Mouse (Mus musculus) lung, embryonic 15.5 days (tissue): ENCODE data around the gene Neurod2. TPM values are rescaled to one million over a fixed set of nuclear protein-coding genes. Genes with fewer than 3 reads are reported as not detected.

Experiments
- ATAC-seq: fragments of 200-750 bp; cut with Nextera tagmentation; 2 replicates; pipeline ENCODE4 v1.8.0; 2017; ENCODE audit warnings: moderate number of reproducible peaks, borderline replicate concordance; ENCODE audit not compliant: low FRiP score, low TSS enrichment; ENCODE audit errors: extremely low read depth
- H3K27ac ChIP-seq: fragments of 300-500 bp; sonication (generic); 2 replicates; pipeline ENCODE4 v1.5.1; 2015; ENCODE audit warnings: moderate library complexity, mild to moderate bottlenecking, inconsistent platforms
- H3K27me3 ChIP-seq: fragments of 300-500 bp; sonication (generic); 2 replicates; pipeline ENCODE4 v1.6.1; 2015; ENCODE audit warnings: inconsistent platforms
- H3K36me3 ChIP-seq: fragments of 300-500 bp; sonication (generic); 2 replicates; pipeline ENCODE4 v1.6.1; 2015; ENCODE audit warnings: inconsistent platforms
- H3K4me1 ChIP-seq: fragments of 300-500 bp; sonication (generic); 2 replicates; pipeline ENCODE4 v1.6.1; 2015; ENCODE audit warnings: inconsistent platforms
- H3K4me2 ChIP-seq: fragments of 300-500 bp; sonication (generic); 2 replicates; pipeline ENCODE4 v1.6.1; 2015; ENCODE audit warnings: inconsistent platforms, mild to moderate bottlenecking, moderate library complexity
- H3K4me3 ChIP-seq: fragments of 300-500 bp; sonication (generic); 2 replicates; pipeline ENCODE4 v1.5.1; 2015; ENCODE audit warnings: mild to moderate bottlenecking, inconsistent platforms
- H3K9ac ChIP-seq: fragments of 300-500 bp; sonication (generic); 2 replicates; pipeline ENCODE4 v1.6.1; 2015; ENCODE audit warnings: inconsistent platforms
- H3K9me3 ChIP-seq: fragments of 300-500 bp; sonication (generic); 2 replicates; pipeline ENCODE4 v1.6.1; 2016; ENCODE audit warnings: inconsistent platforms
- WGBS: fragments of 180-500 bp; shearing (Covaris S2); methylation state at CpG from one replicate; pipeline ENCODE4 v1.1.7; 2015; 5-methylcytosine and 5-hydroxymethylcytosine counted together
- polyA plus RNA-seq: library from polyadenylated mRNA; unstranded; fragments of >200 nt; fragmentation: Nextera tagmentation; extraction: Ambion mirVana; gene quantifications from 2 replicates; pipeline ENCODE4 v1.2.1, GENCODE M21; 2015

Gene Neurod2
- polyA plus RNA-seq, 1 experiment from 2014 or later = not detected

GRCm38 (mm10) chr11:98320381-98320780 lies 9.1 kb downstream of the Neurod2 start:
- Histone ChIP-seq H3K9ac (no peak overlapping the region), H3K27me3 (peaks cover 100% of the 10 kb centered on the region), H3K36me3 (no peaks in the 10 kb centered on the region), H3K4me1 (no peaks in the 10 kb centered on the region), H3K4me3 (no peak overlapping the region), H3K4me2 (no peak overlapping the region), H3K9me3 (no peaks in the 10 kb centered on the region), H3K27ac (no peak overlapping the region)
- 17% methylated on average over 12 of the region's 12 CpGs for WGBS
- ATAC-seq = no peak

GRCm38 (mm10) chr11:98319944-98320343 lies 9.5 kb downstream of the Neurod2 start:
- Histone ChIP-seq H3K9me3 (no peaks in the 10 kb centered on the region), H3K27ac (no peak overlapping the region), H3K36me3 (no peaks in the 10 kb centered on the region), H3K4me3 (no peak overlapping the region), H3K27me3 (peaks cover 100% of the 10 kb centered on the region), H3K4me1 (no peaks in the 10 kb centered on the region), H3K9ac (no peak overlapping the region), H3K4me2 (no peak overlapping the region)
- 14% methylated on average over 2 of the region's 2 CpGs for WGBS
- ATAC-seq = no peak

GRCm38 (mm10) chr11:98319544-98319943 lies 9.9 kb downstream of the Neurod2 start:
- no peak overlapping the region for H3K4me3 ChIP-seq
- no peaks in the 10 kb centered on the region for H3K9me3 ChIP-seq
- ATAC-seq = no peak
- peaks cover 99% of the 10 kb centered on the region for H3K27me3 ChIP-seq
- no peaks in the 10 kb centered on the region for H3K4me1 ChIP-seq
- no peak overlapping the region for H3K9ac ChIP-seq
- H3K36me3 ChIP-seq = no peaks in the 10 kb centered on the region
- 16% methylated on average over 4 of the region's 4 CpGs for WGBS
- no peak overlapping the region for H3K27ac ChIP-seq
- H3K4me2 ChIP-seq = no peak overlapping the region

GRCm38 (mm10) chr11:98319120-98319519 lies 10.3 kb downstream of the Neurod2 start:
- Histone ChIP-seq H3K4me2 (no peak overlapping the region), H3K4me1 (no peaks in the 10 kb centered on the region), H3K27me3 (peaks cover 99% of the 10 kb centered on the region), H3K9me3 (no peaks in the 10 kb centered on the region), H3K4me3 (no peak overlapping the region), H3K36me3 (no peaks in the 10 kb centered on the region), H3K9ac (no peak overlapping the region), H3K27ac (no peak overlapping the region)
- ATAC-seq = no peak
- 4% methylated on average over 15 of the region's 15 CpGs for WGBS

GRCm38 (mm10) chr11:98318421-98319116 lies 10.9 kb downstream of the Neurod2 start:
- no peak for ATAC-seq
- H3K4me1 ChIP-seq = no peaks in the 10 kb centered on the region
- 4% methylated on average over 14 of the region's 14 CpGs for WGBS
- H3K4me2 ChIP-seq = no peak overlapping the region
- no peak overlapping the region for H3K4me3 ChIP-seq
- H3K27ac ChIP-seq = no peak overlapping the region
- H3K9me3 ChIP-seq = no peaks in the 10 kb centered on the region
- no peak overlapping the region for H3K9ac ChIP-seq
- no peaks in the 10 kb centered on the region for H3K36me3 ChIP-seq
- H3K27me3 ChIP-seq = peaks cover 98% of the 10 kb centered on the region

GRCm38 (mm10) chr11:98317479-98317878 lies 12.0 kb downstream of the Neurod2 start:
- no peak overlapping the region for H3K4me2 ChIP-seq
- WGBS = 8% methylated on average over 7 of the region's 7 CpGs
- ATAC-seq = no peak

GRCm38 (mm10) chr11:98313790-98314323 lies 15.6 kb downstream of the Neurod2 start:
- no peak overlapping the region for H3K27ac ChIP-seq
- no peak overlapping the region for H3K4me3 ChIP-seq
- H3K9ac ChIP-seq = no peak overlapping the region
- no peaks in the 10 kb centered on the region for H3K9me3 ChIP-seq
- no peak overlapping the region for H3K4me2 ChIP-seq
- ATAC-seq = no peak
- no peaks in the 10 kb centered on the region for H3K36me3 ChIP-seq
- H3K27me3 ChIP-seq = peaks cover 73% of the 10 kb centered on the region
- no peaks in the 10 kb centered on the region for H3K4me1 ChIP-seq
- WGBS = 4% methylated on average over 26 of the region's 26 CpGs

More at GRCm38 (mm10) chr11:98317479-98317878, 12.0 kb downstream of the Neurod2 start:
- no peak overlapping the region for H3K27ac ChIP-seq
- no peaks in the 10 kb centered on the region for H3K36me3 ChIP-seq
- H3K4me1 ChIP-seq = no peaks in the 10 kb centered on the region
- H3K27me3 ChIP-seq = peaks cover 95% of the 10 kb centered on the region
- no peak overlapping the region for H3K9ac ChIP-seq
- no peak overlapping the region for H3K4me3 ChIP-seq
- H3K9me3 ChIP-seq = no peaks in the 10 kb centered on the region

GRCm38 (mm10) chr11:98298484-98299205 lies 30.8 kb downstream of the Neurod2 start:
- Histone ChIP-seq H3K27me3 (peaks cover 29% of the 10 kb centered on the region), H3K4me2 (peak overlapping the region; percentile 18), H3K9me3 (no peaks in the 10 kb centered on the region), H3K4me1 (peaks cover 43% of the 10 kb centered on the region), H3K36me3 (no peaks in the 10 kb centered on the region), H3K27ac (no peak overlapping the region), H3K4me3 (no peak overlapping the region), H3K9ac (no peak overlapping the region)
- ATAC-seq = no peak
- 8% methylated on average over 10 of the region's 10 CpGs for WGBS

GRCm38 (mm10) chr11:98297778-98298177 lies 31.7 kb downstream of the Neurod2 start:
- ATAC-seq = no peak
- Histone ChIP-seq H3K36me3 (no peaks in the 10 kb centered on the region), H3K4me3 (no peak overlapping the region), H3K4me2 (no peak overlapping the region), H3K9ac (no peak overlapping the region), H3K4me1 (peaks cover 43% of the 10 kb centered on the region), H3K27me3 (peaks cover 29% of the 10 kb centered on the region), H3K9me3 (no peaks in the 10 kb centered on the region), H3K27ac (no peak overlapping the region)
- 20% methylated on average over 7 of the region's 7 CpGs for WGBS

- 42% methylated on average over 2 of the region's 2 CpGs for WGBS
- no peak for ATAC-seq
- Histone ChIP-seq H3K9me3 (no peaks in the 10 kb centered on the region), H3K4me3 (no peak overlapping the region), H3K9ac (no peak overlapping the region), H3K36me3 (no peaks in the 10 kb centered on the region), H3K4me1 (peaks cover 43% of the 10 kb centered on the region), H3K27me3 (peaks cover 29% of the 10 kb centered on the region), H3K27ac (no peak overlapping the region), H3K4me2 (no peak overlapping the region)
These were observed 32.5 kb downstream of the Neurod2 start for GRCm38 (mm10) chr11:98296916-98297315.

GRCm38 (mm10) chr11:98296277-98296676 lies 33.2 kb downstream of the Neurod2 start:
- Histone ChIP-seq H3K36me3 (no peaks in the 10 kb centered on the region), H3K4me3 (no peak overlapping the region), H3K4me2 (no peak overlapping the region), H3K4me1 (peaks cover 43% of the 10 kb centered on the region), H3K9me3 (no peaks in the 10 kb centered on the region), H3K9ac (no peak overlapping the region), H3K27ac (no peak overlapping the region), H3K27me3 (peaks cover 29% of the 10 kb centered on the region)
- ATAC-seq = no peak
- 6% methylated on average over 5 of the region's 5 CpGs for WGBS

- Histone ChIP-seq H3K9me3 (no peaks in the 10 kb centered on the region), H3K4me2 (peak overlapping the region; percentile 90), H3K4me3 (peak overlapping the region; percentile 57), H3K27me3 (peaks cover 23% of the 10 kb centered on the region), H3K27ac (no peak overlapping the region), H3K4me1 (peaks cover 43% of the 10 kb centered on the region), H3K9ac (peak overlapping the region; percentile 61), H3K36me3 (no peaks in the 10 kb centered on the region)
- no peak for ATAC-seq
- WGBS = 7% methylated on average over 9 of the region's 9 CpGs
These were observed 34.3 kb downstream of the Neurod2 start for GRCm38 (mm10) chr11:98295013-98295585.
